Comparison of ENCODE assay signal across 27 mouse cellular contexts in the genomic region with DNA sequence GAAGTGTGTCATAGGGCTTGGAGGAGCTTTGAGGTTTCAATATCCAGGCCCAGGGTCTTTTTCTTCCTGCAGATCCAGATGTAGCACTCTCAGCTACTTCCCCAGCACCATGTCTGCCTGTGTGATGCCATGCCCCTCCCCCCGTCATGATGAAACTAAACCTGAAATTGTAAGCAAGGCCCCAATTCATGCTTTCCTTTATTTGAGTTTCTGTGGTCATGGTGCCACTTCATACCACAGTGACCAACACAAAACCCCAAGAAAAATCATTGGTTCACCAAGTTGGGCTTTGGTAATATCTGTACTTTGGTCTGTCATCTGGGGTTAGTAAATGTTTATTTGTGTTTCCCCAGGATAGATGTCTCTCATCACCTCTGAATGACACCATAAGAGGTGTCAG. TPM values are rescaled to one million over a fixed set of nuclear protein-coding genes. Genes with fewer than 3 reads are reported as not detected.
"Had no signal": no experiment of that assay in that cellular context is flagged by ENCODE, and none has a peak within 500 bp of the region (broad histone marks: within the 10 kb centered on the region; RNA-seq: fewer than 3 reads in every experiment).

No protein-coding gene starts in this region.

- H3K4me3 ChIP-seq: liver, embryonic 15.5 days; midbrain, embryonic 10.5 days; midbrain, embryonic 13.5 days; midbrain, embryonic 15.5 days; neural tube, embryonic 13.5 days; neural tube, embryonic 15.5 days had no signal

- H3K27ac ChIP-seq: liver, embryonic 15.5 days; midbrain, embryonic 10.5 days; midbrain, embryonic 13.5 days; midbrain, embryonic 15.5 days; neural tube, embryonic 13.5 days; neural tube, embryonic 15.5 days had no signal

- H3K9ac ChIP-seq: liver, embryonic 15.5 days; lung, embryonic 14.5 days; midbrain, embryonic 13.5 days; midbrain, embryonic 15.5 days; neural tube, embryonic 13.5 days; neural tube, embryonic 15.5 days had no signal

- H3K4me2 ChIP-seq: liver, embryonic 15.5 days; lung, embryonic 14.5 days; midbrain, embryonic 13.5 days; midbrain, embryonic 15.5 days; neural tube, embryonic 13.5 days; neural tube, embryonic 15.5 days had no signal

- H3K4me1 ChIP-seq: liver, embryonic 15.5 days; midbrain, embryonic 10.5 days; midbrain, embryonic 13.5 days; midbrain, embryonic 15.5 days; neural tube, embryonic 13.5 days; neural tube, embryonic 15.5 days had no signal

- H3K36me3 ChIP-seq: liver, embryonic 15.5 days; midbrain, embryonic 10.5 days; midbrain, embryonic 13.5 days; midbrain, embryonic 15.5 days; neural tube, embryonic 13.5 days; neural tube, embryonic 15.5 days had no signal

- H3K27me3 ChIP-seq: liver, embryonic 15.5 days; midbrain, embryonic 13.5 days; midbrain, embryonic 15.5 days; neural tube, embryonic 13.5 days; neural tube, embryonic 15.5 days had no signal

- ATAC-seq: midbrain, embryonic 13.5 days; midbrain, embryonic 15.5 days had no signal

- DNase-seq: lung, adult 18-20 months; lung, embryonic 14.5 days; lung, postnatal 10 days; lung, postnatal 4 days; retina, postnatal 1 day; right cerebral cortex, adult 18-20 months; right cerebral cortex, postnatal 25 days; right cerebral cortex, postnatal 4 days; spleen, adult 18-20 months; thymus, adult 18-20 months; thymus, postnatal 14 days; thymus, postnatal 36 days had no signal

RNA-seq across cellular contexts. Expression of gene Cib3, which starts 4.1 kb away (rescaled TPM):
- total RNA-seq: megakaryocyte-erythroid progenitor cell, adult 5-6 weeks; midbrain, postnatal 0 days had no signal
- polyA plus RNA-seq: liver, embryonic 15.5 days; lung, embryonic 14.5 days; midbrain, embryonic 10.5 days; midbrain, embryonic 13.5 days; midbrain, embryonic 15.5 days; midbrain, postnatal 0 days; neural tube, embryonic 11.5 days; neural tube, embryonic 13.5 days; neural tube, embryonic 15.5 days; small intestine, adult 2 months; stomach, embryonic 14.5 days; stomach, embryonic 16.5 days had no signal

RNA-seq across cellular contexts. Expression of gene Gm11034, which starts 4.9 kb away (rescaled TPM):
- total RNA-seq: megakaryocyte-erythroid progenitor cell, adult 5-6 weeks; midbrain, postnatal 0 days; monocyte, adult 5-6 weeks had no signal
- polyA plus RNA-seq: liver, embryonic 15.5 days; lung, embryonic 14.5 days; lung, embryonic 16.5 days; midbrain, embryonic 10.5 days; midbrain, embryonic 13.5 days; midbrain, embryonic 15.5 days; midbrain, postnatal 0 days; neural tube, embryonic 11.5 days; neural tube, embryonic 13.5 days; neural tube, embryonic 15.5 days; small intestine, adult 2 months; stomach, embryonic 14.5 days; stomach, embryonic 16.5 days; thymus, postnatal 0 days had no signal

RNA-seq across cellular contexts. Expression of gene Hsh2d, which starts 19.1 kb away (rescaled TPM):
- polyA plus RNA-seq: midbrain, embryonic 10.5 days; midbrain, embryonic 15.5 days; midbrain, postnatal 0 days; neural tube, embryonic 11.5 days; neural tube, embryonic 13.5 days; neural tube, embryonic 15.5 days had no signal
